Mouse (Mus musculus): ENCODE measurements around the gene Fam186b. TPM values are rescaled to one million over a fixed set of nuclear protein-coding genes. Genes with fewer than 3 reads are reported as not detected.
A peak's percentile ranks its signal among the peaks of the same experiment; 100 is the strongest.

Gene Fam186b
- 1 to 10 TPM; 1.7 to 1.8 TPM for total RNA-seq (2021)

DNA sequence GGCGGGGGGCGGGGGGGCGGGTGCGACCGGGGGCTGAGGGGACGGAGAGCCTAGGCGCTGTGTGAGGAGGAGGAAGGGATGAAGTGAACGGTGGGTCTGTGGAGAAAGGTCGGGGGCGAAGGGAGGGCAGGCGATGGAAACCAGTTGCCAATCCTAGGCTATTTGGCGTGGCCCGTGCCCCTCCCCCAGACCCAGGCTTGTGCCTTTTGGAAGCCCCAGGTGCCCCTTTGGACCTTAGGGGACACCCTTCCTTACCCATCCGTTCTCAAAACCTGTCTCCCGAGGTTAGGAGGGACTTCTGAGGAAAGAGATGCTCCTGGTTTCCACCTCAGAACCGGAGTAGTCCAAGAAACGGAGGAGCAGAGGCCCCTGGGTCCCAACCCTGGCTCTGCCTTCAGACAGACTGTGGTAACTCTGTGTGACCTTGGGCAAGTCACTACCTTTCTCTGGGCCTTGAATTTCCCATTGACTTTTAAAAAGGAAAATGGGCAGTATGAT lies at the start of gene Fam186b:
Gene Fam186b, minus strand, starts transcription at position 405 of the 498 bp plus-strand sequence.
- intact Hi-C loops (cut with DNase I): loop anchor here (5.0 kb wide), 1 partner anchor 48 kb away; no protein-coding TSS in a partner anchor
- peak in 1 of 2 experiments; percentile 24 for DNase-seq (ENCODE audit: low spot score in 2 of 2)

DNA sequence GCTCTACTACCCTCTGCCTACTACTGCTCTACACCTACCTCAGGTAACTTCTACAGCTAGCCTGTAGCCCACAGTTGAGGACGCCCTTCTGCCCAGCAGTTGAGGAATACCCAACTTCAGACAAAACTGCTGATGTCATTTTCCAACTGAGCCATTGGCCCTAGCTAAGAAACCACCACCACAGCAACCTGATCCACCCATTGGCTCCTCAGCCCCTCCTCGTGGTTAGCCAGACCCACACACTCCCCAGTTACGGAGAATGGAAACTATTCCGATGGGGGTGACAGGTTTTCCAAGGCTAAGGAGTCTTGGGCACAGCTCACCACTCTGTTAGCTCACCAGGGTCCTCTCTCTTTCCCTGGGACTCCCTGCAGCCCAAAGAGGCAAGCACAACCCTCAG lies 49.3 kb upstream of the Fam186b start:
- DNase-seq (ENCODE audit: low spot score in 2 of 2): no peak
- intact Hi-C loops (cut with DNase I): no loop called here

DNA sequence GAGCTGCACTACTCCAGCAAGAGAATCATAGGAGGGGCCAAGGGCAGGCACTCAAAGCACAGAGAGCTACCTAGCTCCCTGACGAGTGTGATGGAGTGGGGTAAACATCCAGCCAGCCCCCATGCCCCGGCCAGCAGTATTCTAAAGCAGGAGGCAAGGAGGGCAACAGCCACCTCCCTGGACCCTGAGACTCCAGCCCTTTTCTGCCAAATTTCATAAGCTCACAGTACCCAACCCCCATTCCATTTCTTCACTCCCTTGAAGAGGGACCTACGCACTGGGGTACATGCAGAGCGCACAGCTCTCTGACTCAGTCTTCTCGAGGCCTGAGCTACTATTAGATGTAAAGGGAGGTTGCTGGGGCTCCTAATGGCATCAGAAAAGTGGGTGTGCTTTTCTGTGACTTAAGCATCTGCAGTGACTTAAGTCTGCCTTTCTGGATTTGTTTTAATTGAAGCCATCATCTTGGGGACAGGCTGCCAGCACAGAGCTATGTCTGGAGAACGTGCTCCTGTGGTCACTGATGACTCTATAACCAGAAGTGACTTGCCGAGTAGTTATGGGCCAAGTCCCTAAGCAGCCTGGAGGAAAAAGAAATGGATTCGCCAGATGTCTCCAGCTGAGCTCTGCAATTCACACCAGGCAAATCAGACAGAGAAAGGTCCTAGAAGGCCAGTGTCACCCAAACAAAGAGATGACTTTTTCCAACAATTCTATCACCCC lies 48.6 kb upstream of the Fam186b start:
- intact Hi-C loops (cut with DNase I): no loop called here

DNA sequence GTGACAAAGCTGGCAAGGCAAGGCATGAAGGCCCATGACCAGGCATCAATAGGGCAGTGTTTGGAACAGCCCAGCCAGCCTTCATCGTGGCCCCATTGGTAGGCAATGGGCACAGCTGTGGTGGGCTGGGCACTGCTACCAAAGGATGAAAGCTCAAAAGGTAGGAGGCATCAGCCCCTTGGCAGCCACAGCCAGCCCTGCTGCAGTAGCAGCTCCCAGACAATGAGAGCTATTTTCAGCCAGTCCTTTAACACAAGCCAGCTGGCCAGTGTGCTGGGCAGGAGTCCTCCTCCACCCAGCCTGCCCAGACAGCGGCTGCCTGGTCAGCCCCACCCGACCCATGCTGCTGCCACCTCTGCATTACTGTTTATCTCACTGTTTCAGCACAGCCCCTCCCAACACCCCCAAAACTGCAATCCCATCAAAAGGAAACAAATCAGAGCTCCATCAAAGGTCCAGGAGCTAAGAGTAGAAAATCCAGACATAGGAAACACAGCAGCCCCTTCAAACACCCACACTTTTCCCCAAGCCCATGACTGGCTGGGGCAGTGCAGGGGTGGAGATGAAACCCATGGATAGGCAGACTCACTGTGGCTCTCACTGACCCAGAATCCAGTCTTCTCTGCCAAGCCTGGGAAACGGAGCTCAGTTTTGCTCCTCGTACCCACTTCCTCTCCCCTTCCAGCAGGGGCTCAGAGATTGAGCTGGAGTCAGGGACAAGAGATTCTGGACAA lies 47.9 kb upstream of the Fam186b start:
- intact Hi-C loops (cut with DNase I): no loop called here
- peak; percentile 57 to 60 for DNase-seq (ENCODE audit: low spot score in 2 of 2)

More for the DNA sequence above, 48.6 kb upstream of the Fam186b start:
- DNase-seq (ENCODE audit: low spot score in 2 of 2): no peak

DNA sequence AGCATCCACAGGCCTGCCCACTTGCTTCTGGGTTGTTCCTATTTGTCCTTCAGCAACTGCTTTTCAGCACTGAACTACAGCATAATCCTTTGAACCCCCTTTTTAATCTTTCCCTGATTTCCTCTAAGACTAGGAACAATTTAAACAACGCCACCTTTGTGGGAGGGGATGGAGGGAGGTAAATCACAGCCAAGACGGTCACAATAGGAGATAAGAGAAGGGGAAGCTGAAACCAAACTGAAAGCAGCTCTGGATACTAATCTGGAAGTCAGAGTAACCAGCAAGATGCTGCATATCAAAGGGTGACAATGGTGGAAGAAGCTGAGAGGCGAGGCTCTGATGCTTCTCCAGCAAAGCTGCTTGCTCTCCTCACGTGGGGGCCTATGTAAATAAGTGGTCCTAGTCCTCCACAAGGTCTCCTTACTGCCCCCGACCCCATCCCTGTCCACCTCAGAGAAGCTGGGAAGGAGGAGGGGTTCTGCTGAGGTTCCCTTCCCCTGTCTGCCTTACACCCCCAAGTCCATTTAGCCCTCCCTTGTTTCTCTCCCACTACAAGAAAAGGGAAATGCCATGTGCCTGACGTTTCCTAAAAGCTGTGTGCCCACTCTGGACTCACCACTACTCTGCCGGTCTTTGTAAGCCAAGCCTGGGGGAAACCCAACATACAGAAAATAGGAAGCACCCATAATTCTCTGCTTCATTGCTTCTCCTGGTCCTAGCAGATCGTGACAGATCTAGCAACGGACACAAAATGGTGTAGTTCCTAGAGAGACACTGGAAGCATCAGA lies 46.7 kb upstream of the Fam186b start:
- intact Hi-C loops (cut with DNase I): no loop called here
- no peak for DNase-seq (ENCODE audit: low spot score in 2 of 2)

DNA sequence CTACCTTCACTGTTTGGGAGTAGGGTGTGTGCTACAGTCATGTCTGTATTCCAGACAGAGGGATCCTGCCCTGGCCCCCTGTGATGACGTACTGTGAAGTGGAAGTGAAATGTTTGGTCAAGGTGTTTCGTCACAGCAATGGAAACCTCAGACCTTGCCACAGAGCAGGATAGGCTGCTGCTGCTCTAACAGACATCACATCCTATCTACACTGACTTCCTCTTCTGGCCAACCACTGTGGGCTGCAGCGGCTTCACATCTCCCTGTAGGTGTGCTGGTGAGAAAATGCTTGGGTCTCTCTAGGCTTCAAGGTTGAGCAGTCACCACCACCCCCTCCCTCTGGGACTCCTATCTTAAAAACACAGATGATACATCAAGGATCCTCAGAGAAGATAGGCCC lies 45.4 kb upstream of the Fam186b start:
- no peak for DNase-seq (ENCODE audit: low spot score in 2 of 2)
- intact Hi-C loops (cut with DNase I): no loop called here

DNA sequence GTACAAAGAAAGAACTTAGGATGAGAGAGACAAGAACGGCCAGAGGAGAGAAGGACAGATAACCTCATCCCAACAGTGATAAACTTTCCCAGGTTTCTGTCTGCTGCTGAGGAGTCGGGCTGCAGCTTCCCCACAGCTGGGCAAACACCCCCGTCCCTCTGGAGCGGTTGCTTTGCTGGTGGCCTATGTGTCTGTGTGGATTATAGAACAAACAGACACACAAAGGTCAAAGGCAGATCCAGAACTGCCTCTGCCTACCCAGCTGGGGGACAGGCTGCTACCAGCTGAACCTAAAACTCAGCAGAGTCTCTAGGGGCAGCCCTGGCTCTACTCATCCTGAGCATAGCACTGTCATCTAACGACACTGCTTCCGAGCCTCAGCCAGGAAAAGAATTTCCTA lies 44.0 kb upstream of the Fam186b start:
- DNase-seq (ENCODE audit: low spot score in 2 of 2): no peak
- intact Hi-C loops (cut with DNase I): no loop called here

DNA sequence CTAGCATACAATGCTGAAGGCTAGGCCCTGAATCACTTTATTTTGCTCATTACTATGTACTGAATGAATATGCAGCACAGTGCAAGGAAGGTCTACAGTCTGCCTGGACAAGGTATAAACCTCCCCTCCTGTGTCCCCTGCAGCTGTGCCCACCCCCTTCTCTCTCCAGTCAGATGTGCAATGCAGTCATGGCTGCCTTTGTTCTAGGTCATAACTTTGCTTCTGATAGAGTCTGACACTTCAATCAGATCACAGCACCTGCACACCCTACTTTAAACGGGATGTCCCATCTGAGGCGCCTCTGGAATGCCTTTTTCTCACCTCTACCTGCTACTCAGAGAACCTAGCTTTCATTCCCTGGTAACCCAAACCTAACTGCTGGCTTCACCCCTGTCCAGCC lies 43.2 kb upstream of the Fam186b start:
- intact Hi-C loops (cut with DNase I): no loop called here
- DNase-seq (ENCODE audit: low spot score in 2 of 2): no peak

DNA sequence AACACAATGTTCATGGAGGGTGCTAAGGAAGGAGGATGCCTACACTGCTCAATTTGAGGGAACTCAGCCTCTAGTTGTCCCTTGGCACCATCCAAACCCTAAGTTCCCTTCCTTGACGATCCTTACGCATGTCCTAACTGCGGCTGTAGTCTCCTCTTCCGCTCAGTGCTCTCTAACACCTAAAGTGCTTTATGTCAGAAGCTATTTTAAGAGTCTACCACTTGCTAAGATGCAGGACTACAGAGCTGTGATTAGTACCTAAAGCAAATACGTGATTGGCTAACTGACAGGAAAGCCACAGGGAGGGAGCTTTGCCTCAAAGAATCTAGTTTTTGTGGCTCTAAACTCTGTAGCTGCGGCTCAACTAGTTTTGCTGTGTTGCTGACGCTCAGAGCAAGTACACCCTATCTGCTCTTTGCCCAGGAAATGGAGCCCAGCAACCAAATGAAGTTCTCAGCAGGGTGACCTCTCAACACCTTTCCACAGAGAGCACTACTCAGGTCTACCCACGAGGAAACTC lies 40.2 kb upstream of the Fam186b start:
- no peak for DNase-seq (ENCODE audit: low spot score in 2 of 2)
- intact Hi-C loops (cut with DNase I): no loop called here

DNA sequence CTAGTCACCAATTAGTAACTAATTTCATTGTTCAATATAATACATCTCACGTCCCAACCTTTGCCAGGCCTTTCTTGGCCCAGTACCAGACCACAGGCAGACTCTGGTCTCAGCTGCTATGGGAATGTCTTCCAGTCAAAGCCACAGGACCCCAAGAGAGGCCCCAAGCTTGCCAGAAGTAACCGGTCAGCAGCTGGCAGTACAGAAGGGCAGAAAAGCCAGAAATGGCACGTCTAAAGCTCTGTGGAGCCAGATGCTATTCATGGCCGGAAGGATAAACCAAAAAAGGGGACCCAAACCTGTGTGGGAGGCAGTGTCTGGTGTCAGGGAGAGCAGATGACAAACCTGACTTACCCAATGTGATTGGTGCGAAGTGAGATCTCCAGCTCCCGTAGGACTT lies 38.8 kb upstream of the Fam186b start:
- intact Hi-C loops (cut with DNase I): no loop called here

DNA sequence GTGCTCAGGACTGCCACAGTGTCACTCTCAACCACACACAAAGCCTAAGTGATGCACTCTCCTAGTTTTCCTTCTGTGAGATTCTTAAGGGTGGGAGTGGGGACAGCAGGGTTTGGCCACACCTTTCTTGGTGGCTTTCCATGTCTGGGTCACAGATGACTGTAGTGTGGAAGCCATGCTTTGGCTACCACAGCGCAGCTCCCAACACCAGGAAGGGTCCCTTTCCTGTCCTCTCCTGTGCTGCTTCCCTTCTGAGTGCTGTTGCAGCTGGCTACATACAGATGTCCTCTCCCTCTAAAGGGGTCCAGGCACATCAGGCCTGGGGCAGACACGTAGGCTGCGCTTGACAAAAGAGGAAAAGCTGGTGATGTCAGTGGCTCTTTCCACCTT lies 38.0 kb upstream of the Fam186b start:
- no peak for DNase-seq (ENCODE audit: low spot score in 2 of 2)

More for the DNA sequence above, 38.8 kb upstream of the Fam186b start:
- no peak for DNase-seq (ENCODE audit: low spot score in 2 of 2)

DNA sequence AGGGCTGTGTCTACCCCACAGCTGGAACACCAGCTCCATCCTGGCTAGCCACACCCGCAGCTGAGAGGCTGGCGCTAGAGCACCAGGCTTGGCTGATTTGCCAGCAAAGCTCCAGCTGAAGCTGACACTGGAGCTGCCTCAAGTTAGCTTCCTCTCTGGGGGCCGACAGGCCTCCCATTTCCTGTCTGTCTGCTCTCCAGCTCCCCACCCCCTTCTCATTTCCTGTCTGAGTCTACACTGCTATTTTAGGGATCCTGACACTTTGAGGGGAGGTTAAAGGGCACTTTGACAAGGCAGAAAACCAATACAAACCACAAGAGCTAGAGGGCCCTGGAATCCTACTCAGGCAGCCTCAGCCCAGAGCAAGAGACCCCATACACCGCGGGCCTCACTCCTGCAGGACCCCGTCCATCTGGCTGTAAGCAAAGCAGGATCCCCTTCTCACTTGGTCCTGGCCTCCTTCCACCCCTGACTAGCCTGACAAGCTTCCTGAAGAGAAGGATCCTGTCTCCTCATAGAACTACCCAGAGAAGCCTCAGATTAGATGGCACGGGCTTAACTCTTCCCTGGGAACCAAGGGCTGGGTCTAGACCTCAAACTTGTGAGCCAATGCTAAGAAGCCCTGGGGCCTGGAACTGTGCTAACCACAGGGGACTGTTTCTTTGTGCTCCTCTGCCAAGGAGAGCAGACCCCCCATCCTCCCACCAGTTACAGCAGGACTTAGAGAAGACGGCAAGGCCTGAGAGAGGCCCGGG lies 37.4 kb upstream of the Fam186b start:
- intact Hi-C loops (cut with DNase I): no loop called here
- DNase-seq (ENCODE audit: low spot score in 2 of 2): peak in 1 of 2 experiments; percentile 22

More for the DNA sequence above, 38.0 kb upstream of the Fam186b start:
- intact Hi-C loops (cut with DNase I): no loop called here

DNA sequence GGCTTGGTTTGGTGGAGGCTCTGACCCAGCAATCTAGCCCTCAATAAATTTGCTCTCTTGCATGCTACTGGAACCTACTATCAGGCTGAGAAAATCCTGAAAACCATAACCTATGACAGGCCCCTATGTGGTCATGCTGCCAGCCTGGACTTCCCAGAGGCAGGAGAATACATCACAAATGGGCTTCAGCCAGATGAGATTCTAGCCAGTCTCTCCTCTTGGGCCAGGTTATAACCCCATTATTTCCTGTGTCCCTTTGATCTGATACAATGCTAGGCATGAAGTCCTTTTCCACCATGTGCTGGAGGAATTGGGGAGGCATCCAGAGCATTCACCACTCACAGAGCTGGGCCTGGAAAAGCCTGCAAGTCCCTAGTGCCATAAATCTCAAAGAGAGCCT lies 36.4 kb upstream of the Fam186b start:
- intact Hi-C loops (cut with DNase I): no loop called here
- no peak for DNase-seq (ENCODE audit: low spot score in 2 of 2)

DNA sequence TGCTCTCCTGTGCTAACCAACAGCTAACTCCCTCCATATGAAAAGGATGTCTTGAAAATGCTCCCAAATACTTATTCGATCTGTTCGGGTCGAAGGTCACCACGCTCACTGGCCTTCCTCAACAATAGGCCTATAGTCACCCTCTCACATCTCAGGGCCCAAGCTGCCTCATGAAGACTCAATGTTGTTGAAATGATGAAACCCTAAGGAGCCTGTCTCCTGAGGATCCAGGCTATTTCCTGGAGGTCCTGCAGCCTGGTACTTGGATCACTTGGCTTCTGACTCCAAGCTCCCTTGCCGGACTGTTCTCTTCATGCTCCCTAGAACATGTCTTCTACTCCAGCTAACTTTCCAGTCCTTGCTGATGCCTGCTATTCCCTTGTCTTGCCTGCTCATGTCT lies 35.7 kb upstream of the Fam186b start:
- intact Hi-C loops (cut with DNase I): no loop called here
- no peak for DNase-seq (ENCODE audit: low spot score in 2 of 2)

DNA sequence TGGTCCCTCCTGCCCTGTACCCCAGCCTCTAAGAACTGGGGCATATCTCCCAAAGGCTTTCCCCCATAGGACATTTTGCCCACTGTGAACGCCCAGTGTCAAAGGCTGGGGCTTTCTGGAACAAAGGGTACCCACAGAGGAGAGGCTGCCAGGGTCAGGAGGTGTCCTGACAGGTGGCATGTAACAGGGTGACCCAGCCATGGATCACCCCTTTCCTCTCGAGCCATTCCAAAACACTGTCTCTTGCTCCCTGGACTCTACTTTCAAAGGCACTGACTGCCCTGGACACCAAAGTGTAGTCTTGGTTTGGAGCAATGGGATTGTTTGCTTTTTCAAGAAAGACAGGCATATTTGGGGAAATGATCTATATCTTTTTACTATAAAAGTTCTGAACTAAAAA lies 34.6 kb upstream of the Fam186b start:
- intact Hi-C loops (cut with DNase I): no loop called here
- no peak for DNase-seq (ENCODE audit: low spot score in 2 of 2)

DNA sequence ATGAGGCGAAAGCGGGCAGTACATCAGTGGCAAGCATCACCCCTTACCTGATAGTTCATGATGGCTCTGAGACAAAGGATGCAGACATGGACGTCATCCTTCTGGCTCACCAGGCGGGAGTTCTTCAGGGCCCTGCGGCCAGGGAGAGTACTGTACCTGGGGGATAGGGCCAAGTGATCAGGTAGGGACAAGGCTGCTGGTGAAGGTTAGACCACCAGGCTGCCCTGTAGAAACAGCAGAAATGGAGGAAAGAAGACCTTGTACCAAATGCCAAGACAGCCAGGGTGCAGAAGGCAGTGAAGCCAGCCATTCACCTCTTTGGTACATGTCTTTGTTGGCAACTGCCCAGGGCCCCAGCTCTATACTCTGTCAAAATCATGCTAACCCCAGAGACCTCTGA lies 32.3 kb upstream of the Fam186b start:
- no peak for DNase-seq (ENCODE audit: low spot score in 2 of 2)
- intact Hi-C loops (cut with DNase I): no loop called here

DNA sequence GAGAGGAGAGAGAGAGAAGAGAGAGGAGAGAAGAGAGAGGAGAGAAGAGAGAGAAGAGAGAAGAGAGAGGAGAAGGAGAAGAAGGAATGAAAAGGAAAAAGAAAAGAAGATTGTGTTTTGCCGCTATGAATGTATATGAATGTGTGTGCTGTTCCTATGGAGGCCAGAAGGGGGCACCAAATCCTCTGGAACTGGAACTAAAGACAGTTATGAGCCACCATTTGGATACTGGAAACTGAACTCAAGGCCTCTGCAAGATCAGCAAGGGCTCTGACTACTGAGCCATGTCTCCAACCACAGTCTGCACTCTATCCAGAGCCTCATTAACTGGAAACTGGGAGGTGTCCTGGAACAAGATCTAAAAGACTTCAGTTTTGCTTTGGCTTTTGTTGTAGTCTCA lies 31.3 kb upstream of the Fam186b start:
- intact Hi-C loops (cut with DNase I): no loop called here

DNA sequence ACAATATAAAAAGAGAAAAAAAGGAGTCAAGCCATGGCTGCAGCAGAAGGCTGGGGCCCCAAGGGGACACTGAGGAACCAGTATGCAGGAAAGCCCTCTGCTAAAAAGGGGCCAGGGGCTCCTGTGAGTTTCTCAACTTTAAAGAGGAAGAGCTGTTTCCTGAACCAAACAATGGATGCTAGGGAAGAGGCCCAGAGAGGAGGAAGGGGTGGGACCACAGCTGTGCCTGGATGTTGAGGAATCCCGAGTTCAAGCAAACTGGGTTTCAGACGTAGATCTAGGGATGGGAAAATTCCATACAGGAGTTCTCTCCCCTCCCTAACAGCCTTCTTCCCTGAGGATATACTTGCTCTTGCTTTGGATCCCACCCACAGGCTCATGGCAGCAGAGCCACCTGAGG lies 30.7 kb upstream of the Fam186b start:
- intact Hi-C loops (cut with DNase I): no loop called here
- no peak for DNase-seq (ENCODE audit: low spot score in 2 of 2)

More for the DNA sequence above, 31.3 kb upstream of the Fam186b start:
- no peak for DNase-seq (ENCODE audit: low spot score in 2 of 2)

DNA sequence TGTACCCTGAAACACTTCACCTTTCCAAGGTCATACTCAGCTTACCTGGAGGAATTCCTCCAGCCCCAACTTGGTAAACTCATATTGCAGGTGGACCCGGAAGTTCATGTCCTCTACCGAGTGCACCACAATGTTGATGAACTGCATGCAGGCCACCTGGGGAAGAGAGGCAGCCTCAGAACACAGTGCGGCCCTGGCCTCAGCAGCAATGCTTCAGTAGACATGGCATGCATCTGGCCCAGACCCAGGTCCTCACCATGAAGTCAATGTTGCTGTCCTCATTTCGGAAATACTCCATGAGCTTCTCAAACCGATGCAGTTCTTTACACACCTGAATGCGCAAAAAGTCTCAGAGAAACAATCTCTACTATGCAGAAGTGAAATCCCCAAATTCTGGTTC lies 29.9 kb upstream of the Fam186b start:
- intact Hi-C loops (cut with DNase I): no loop called here
- no peak for DNase-seq (ENCODE audit: low spot score in 2 of 2)

Data from left cerebral cortex, postnatal 36 days (tissue).